Mouse (Mus musculus) kidney, adult 11 months (tissue): ENCODE measurements at regions not wholly inside any gene's neighbourhood (a gene's known extent, or its start where the extent isn't known, plus 50 kb on each side); places are given as distances from the start of the nearest gene placed in this dataset.

Experiments
- DNase-seq: peaks from one replicate; pipeline ENCODE4 v3.0.0; 2022

GRCm38 (mm10) chr13:83041506-83041905, 462.3 kb upstream of the Mef2c start:
- no peak for DNase-seq

- DNase-seq, result no peak
Measured at GRCm38 (mm10) chr13:83045516-83045915, 458.3 kb upstream of the Mef2c start.

- no peak for DNase-seq
Measured at GRCm38 (mm10) chr13:83045970-83046369, 457.9 kb upstream of the Mef2c start.

- DNase-seq, result no peak
Measured at GRCm38 (mm10) chr13:83046571-83047123, 457.2 kb upstream of the Mef2c start.

DNA sequence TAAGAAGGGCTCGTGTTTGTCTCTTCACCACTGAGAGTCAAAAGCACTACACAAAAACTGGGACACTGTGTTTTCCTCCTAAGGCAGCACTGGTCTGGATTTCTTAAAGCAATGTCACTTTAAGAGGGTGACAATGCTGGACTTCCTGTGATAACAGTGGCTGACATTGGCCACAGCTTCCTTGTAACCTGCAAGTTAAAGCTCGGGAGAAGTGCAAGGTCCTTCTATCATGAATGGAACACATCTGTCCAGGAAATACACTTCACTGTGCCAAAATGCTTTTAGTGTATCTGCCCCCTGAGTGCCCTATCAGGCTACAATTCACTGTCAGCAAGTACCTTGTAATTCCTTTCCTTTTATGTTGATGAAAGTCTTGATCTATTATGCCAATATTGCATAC, 448.0 kb upstream of the Mef2c start:
- DNase-seq, result no peak

DNA sequence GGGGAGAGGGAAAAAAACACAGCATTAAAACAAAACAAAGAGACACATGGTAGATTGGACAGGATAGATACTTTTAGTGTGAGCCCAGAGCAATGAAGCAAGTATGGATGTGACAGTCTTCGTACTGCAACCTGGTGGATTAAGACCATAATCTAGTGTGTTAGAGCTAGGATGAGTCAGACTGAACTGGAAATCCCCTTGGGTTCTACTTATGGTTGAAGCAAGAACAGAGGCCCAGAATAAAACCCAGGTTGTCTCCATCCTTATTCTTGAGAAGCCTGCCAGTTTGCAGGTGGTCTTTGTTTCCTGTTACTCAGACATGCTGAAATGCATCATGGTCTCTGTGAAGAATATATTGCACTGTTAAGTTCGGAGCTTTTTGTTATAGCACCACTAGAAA, 447.4 kb upstream of the Mef2c start:
- no peak for DNase-seq

DNA sequence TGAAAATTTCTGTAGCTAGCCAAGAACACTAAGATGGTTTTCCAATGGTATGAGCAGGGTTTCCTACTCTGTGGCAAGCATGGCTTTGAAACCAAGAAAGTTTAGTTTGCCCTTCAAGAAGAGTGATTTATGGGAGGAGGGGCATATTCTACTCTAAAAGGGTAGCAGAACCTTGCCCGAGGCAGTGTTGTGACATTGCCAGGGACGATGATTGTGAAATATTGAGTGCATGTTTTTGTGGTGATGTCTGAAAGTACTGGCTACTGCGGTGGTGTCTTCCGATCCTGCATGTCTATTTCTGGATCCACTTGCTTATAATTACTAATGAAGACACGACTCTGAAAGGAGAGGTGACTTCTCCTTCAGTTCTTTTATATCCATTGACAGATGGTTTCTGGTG, 439.1 kb upstream of the Mef2c start:
- peak; percentile 23 for DNase-seq

GRCm38 (mm10) chr13:83065201-83065600, 438.6 kb upstream of the Mef2c start:
- DNase-seq, result no peak

DNA sequence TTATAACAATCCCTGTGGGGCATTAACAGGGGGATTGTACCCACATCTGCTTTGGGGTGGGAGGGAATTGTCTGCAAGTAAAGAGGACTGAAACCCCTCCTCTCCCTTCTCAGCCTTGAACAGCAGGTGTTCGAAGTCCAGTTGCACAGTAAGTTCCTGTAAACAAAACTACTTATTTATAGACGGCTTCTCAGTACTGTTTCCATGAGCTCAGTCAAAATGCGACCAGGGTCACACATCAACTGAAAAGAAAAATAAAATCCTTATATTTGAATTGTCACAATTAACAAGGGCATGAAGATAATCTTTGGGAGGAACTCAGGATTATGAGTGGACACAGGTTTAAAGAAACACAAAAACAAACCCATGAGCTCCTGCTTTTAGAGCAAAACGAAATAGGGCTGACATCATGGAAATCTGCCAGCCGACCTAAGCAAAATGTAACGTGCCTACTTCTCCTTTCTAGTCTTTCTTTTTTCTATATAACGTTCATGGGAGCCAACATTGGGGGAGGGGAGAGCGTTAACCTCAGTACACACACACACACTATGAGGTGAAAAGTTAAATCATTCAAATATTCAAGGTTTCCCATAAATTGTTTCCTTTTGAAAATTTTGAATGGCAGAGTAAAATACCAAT, 437.6 kb upstream of the Mef2c start:
- no peak for DNase-seq

GRCm38 (mm10) chr13:83067496-83067895, 436.3 kb upstream of the Mef2c start:
- no peak for DNase-seq

- no peak for DNase-seq
Measured at GRCm38 (mm10) chr13:83068588-83068987, 435.2 kb upstream of the Mef2c start.

DNA sequence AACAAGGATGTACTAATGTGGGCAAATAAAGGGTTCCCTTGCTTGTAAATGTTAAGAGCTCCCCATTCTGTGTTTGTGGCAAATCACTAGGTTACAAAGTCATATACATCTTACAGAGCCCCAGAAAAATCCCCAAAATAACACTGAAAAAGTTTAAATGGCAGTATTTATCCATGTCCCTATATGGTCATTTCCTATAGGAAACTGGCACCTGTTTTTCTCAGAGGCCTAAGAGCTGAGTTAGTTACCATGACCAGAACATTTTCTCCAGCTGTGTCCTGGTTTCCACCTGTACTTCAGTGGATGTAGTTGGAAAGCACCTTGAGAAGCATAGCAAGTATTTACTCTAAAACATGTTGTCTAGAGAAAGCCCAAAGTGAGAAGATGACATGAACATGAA, 434.5 kb upstream of the Mef2c start:
- DNase-seq, result no peak

- no peak for DNase-seq
Measured at GRCm38 (mm10) chr13:83072073-83072472, 431.8 kb upstream of the Mef2c start.

DNA sequence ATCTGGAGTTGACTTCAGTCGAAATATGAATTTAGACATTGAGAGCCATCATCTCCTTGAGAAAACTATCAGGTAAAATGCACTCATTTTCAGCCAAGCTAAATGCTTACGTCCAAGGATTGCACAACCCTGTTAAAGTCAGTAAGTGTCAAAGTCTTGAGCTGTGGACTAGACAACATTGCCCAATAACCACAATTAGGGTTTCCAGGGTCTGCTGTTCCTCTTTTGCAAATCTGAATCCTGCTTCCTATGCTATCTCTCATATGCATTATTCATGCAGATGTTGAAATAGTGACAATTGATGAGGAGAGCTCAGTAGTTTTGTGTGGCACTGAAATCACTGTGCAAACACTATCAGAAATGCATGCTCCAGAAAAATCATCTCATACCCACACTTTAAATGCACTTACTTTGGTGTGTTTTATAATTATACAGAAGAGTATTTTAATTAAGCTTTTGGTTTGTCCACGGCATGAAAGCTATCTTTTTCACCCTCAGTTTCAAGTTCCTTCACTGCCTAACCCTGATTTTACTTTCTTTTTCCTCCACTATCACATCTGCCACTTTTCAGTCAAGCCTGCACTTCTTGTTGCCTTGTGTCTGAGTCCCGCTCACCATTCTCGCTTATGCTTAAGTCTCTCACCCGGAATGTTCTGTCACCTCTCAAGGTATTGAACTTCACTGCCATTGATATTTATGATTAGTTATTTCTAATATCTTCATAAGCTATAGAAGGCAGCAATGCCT, 429.4 kb upstream of the Mef2c start:
- DNase-seq, result no peak

DNA sequence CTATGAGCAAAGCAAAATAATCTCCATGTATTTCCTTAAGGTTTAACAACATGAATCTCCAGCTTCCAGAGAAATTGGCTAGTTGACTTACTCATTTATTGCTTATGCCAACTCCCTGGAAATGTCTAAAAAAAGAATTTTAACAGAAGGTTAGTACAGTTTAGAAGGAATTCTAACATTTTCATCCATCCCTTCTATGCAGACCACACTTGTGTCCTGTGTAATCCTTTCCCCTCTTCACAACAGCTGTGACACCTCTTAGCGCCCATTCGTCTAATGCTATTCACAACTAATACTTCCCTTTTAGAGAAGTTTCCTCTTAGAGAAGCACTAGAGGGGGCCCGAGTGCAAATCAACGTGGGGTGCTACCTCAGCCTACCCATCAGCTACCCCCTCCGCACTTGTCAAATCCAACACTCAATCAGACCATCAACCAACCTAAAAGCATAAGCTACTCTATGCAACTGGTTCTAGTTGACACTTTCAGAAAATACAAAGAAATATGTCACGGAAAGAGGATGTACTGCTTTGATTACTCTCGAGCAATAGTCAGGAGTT, 428.4 kb upstream of the Mef2c start:
- DNase-seq, result no peak

DNA sequence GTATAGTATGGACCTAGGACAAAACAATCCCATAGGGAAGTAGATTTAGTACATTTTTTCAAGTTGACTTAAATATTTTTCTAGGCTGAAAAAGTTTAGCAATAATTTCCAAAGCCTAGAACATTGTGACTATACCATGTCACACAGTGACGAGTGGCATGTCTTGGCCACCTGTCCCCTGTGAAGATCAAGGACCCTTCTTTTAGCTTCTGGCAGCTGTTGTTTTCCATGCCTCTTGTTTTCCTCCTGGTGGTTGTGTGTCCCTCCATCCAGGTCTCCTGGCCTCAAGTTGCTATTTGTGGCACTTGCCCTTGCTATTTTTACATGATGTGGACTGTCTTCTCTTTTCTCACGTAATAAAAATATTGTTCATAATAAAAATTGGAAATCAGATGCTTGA, 427.2 kb upstream of the Mef2c start:
- no peak for DNase-seq

DNA sequence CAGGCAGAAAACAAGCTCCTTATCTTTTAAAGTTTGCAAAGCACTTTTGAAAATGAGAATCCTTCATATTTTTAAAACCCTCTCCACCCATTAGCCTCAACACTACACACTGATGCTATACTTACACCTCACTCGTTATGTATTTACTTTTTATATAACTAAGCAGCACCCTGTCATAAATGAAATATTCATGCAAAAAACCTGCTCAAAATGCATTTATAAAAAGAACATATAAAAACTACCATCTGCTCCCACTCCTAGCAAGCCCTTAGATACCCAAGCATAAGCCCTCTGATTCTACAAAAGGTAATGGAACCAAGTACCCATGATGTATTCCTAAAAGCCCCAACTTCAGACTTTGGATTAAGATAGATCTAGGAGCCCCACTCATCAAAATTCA, 426.7 kb upstream of the Mef2c start:
- DNase-seq, result no peak

- DNase-seq, result no peak
Measured at GRCm38 (mm10) chr13:83079291-83079690, 424.5 kb upstream of the Mef2c start.

- DNase-seq, result no peak
Measured at GRCm38 (mm10) chr13:83084948-83085347, 418.9 kb upstream of the Mef2c start.

GRCm38 (mm10) chr13:83099908-83100307, 403.9 kb upstream of the Mef2c start:
- no peak for DNase-seq

DNA sequence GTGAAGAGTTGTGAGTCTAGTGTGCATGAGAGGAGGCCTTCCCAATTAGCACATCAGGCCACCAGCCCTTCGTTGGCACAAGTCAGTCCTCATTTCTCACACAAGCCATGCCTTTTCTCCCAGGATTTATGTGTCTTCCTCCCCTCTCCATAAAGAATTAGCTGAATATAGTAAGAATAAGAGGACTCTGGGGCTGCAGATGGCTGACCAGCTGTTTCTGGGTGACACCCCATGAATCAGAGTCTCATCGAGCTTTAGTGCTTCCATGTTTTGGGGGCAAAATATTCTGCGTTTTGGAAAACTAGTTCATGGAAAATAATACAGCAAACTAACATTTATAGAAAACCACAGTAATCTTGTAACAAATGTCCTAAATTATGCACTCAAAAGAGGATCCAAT, 393.2 kb upstream of the Mef2c start:
- DNase-seq, result no peak

GRCm38 (mm10) chr13:83111503-83111902, 392.3 kb upstream of the Mef2c start:
- DNase-seq, result no peak

DNA sequence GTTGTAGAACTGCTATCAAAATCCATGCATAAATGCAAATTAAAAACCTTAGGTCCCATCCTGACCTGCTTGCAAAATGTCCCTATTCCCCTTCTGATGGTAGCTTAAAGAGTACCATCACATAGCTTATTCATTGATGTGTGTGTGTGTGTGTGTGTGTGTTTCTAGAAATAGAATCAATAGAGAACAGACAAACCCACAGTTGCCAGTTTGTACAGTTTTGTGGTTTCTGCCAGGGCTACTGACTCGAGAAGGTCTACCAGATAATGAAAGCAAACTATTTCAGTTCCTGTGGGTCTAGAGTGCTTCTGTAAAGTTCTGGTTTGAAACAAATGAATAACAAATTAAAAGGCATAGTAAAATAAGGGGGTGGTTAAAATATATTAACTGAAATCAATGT, 391.5 kb upstream of the Mef2c start:
- DNase-seq, result no peak

DNA sequence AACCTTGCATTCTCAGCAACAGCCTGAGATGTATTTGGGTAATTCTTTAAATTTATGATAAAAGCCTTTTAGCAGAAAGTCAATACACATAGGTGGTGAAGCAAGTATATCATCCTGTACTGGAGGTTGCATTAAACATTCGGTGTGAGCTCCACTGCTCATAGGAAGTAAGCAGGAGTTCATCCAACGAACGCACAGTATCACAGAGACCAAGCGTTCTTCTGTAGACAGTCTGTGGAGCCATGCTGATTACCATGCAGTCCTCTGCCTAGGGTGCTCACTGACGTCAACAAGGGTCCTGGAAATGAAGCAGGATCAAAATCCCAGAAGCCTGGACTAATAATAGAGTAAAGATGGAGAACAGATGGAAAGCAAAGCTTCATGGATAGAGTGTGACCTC, 391.1 kb upstream of the Mef2c start:
- no peak for DNase-seq
